Mouse (Mus musculus) stomach, embryonic 14.5 days (tissue): ENCODE data around the gene Cotl1. TPM values are rescaled to one million over a fixed set of nuclear protein-coding genes. Genes with fewer than 3 reads are reported as not detected.

Source experiments
- ATAC-seq: fragments of 200-750 bp; cut with Nextera tagmentation; 2 replicates; pipeline ENCODE4 v1.8.0; 2017; ENCODE audit warnings: low read depth, moderate TSS enrichment; ENCODE audit not compliant: insufficient number of reproducible peaks, insufficient read depth, low FRiP score
- H3K27ac ChIP-seq: fragments of 300-500 bp; sonication (generic); 2 replicates; pipeline ENCODE4 v1.5.1; 2014; ENCODE audit warnings: mild to moderate bottlenecking, low read length, moderate library complexity, mixed read lengths
- H3K27me3 ChIP-seq: fragments of 300-500 bp; sonication (generic); 2 replicates; pipeline ENCODE4 v1.6.1; 2014; ENCODE audit warnings: low read length, control low read depth, mixed read lengths; ENCODE audit not compliant: control insufficient read depth, insufficient read depth
- H3K36me3 ChIP-seq: fragments of 300-500 bp; sonication (generic); 2 replicates; pipeline ENCODE4 v1.6.1; 2014; ENCODE audit warnings: mild to moderate bottlenecking, control low read depth, low read length, moderate library complexity, mixed read lengths; ENCODE audit not compliant: control insufficient read depth, insufficient read depth
- H3K4me1 ChIP-seq: fragments of 300-500 bp; sonication (generic); 2 replicates; pipeline ENCODE4 v1.6.1; 2014; ENCODE audit warnings: low read length, control low read depth, mixed read lengths; ENCODE audit not compliant: control insufficient read depth, insufficient read depth
- H3K4me2 ChIP-seq: fragments of 300-500 bp; sonication (generic); replicated peaks from 2 replicates; pipeline ENCODE4 v1.6.1; 2014; ENCODE audit warnings: low read depth, low read length, control low read depth
- H3K4me3 ChIP-seq: fragments of 300-500 bp; sonication (generic); 2 replicates; pipeline ENCODE4 v1.5.1; 2014; ENCODE audit warnings: low read depth, low read length, control low read depth
- H3K9ac ChIP-seq: fragments of 300-500 bp; sonication (generic); replicated peaks from 2 replicates; pipeline ENCODE4 v1.6.1; 2014; ENCODE audit warnings: low read depth, mild to moderate bottlenecking, control low read depth, low read length, moderate library complexity, mixed read lengths
- H3K9me3 ChIP-seq: fragments of 300-500 bp; sonication (generic); 2 replicates; pipeline ENCODE4 v1.6.1; 2016; ENCODE audit warnings: low read depth, low read length, control low read depth; ENCODE audit not compliant: control insufficient read depth
- WGBS: fragments of 180-500 bp; shearing (Covaris S2); extraction: QIAGEN DNeasy Blood & Tissue Kit; methylation state at CpG from one replicate; pipeline ENCODE4 v1.1.7; 2014; 5-methylcytosine and 5-hydroxymethylcytosine counted together
- polyA plus RNA-seq: library from polyadenylated mRNA; unstranded; fragments of >200 nt; fragmentation: Nextera tagmentation; extraction: Ambion mirVana; gene quantifications from 2 replicates; pipeline ENCODE4 v1.2.1, GENCODE M21; 2014

The Cotl1 gene
- polyA plus RNA-seq, 1 experiment from 2014 or later: 340 TPM

DNA sequence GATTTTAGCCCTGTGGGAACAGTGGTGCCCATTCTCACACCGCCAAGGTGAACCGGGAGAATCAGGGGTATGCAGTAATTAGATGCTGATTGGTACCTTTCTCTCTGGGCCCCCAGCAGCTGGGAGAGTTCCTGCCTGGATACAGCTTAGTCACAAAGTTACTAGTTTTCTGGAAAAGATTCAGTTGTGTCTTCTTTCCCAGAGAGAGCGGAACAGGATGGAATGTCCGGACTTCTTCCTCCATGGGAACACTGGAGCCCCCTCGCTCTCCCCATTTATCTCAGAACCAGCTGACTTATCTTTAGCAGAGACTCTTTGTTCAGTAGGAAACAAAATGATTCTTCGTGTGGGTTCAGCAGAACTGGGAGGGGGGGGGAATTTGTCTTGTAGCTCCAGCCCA, 22.4 kb upstream of the Cotl1 start:
- ATAC-seq: no peak
- H3K4me2 ChIP-seq: peak overlapping the region; percentile 94
- H3K27me3 ChIP-seq: no peaks in the 10 kb centered on the region
- peak overlapping the region; percentile 78 for H3K4me3 ChIP-seq
- H3K4me1 ChIP-seq: peaks cover 9% of the 10 kb centered on the region; the same call in 1 of the 2 replicates
- H3K27ac ChIP-seq: peak overlapping the region; percentile 63
- H3K9ac ChIP-seq: peak overlapping the region; percentile 74
- H3K36me3 ChIP-seq: no peaks in the 10 kb centered on the region
- no peaks in the 10 kb centered on the region for H3K9me3 ChIP-seq
- 9% methylated on average over 6 of the region's 6 CpGs for WGBS

DNA sequence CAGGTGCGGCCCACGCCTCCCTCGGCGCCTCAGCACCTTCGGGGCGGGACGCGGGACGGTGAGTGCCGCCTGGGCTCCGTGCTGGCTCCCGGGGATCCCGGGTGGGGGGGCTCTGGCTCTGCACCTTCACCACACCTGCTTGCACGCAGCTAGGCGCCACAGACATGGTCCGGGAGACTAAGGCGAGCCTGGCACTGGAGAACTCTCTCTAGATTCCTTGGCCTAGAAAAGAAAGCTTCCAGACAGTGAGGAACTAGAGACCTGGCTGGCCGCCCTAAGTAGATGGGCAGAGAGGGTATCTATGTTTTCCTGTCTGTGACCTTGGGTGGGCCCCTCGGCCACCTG, 22.0 kb upstream of the Cotl1 start:
- no peaks in the 10 kb centered on the region for H3K27me3 ChIP-seq
- ATAC-seq: peak; percentile 66; the same call in 1 of the 2 replicates
- H3K27ac ChIP-seq: peak overlapping the region; percentile 63
- no peaks in the 10 kb centered on the region for H3K9me3 ChIP-seq
- peak overlapping the region; percentile 74 for H3K9ac ChIP-seq
- WGBS: under 1% methylated on average over 17 of the region's 19 CpGs
- H3K36me3 ChIP-seq: no peaks in the 10 kb centered on the region
- H3K4me3 ChIP-seq: peak overlapping the region; percentile 78
- peaks cover 9% of the 10 kb centered on the region; the same call in 1 of the 2 replicates for H3K4me1 ChIP-seq
- H3K4me2 ChIP-seq: peak overlapping the region; percentile 94

DNA sequence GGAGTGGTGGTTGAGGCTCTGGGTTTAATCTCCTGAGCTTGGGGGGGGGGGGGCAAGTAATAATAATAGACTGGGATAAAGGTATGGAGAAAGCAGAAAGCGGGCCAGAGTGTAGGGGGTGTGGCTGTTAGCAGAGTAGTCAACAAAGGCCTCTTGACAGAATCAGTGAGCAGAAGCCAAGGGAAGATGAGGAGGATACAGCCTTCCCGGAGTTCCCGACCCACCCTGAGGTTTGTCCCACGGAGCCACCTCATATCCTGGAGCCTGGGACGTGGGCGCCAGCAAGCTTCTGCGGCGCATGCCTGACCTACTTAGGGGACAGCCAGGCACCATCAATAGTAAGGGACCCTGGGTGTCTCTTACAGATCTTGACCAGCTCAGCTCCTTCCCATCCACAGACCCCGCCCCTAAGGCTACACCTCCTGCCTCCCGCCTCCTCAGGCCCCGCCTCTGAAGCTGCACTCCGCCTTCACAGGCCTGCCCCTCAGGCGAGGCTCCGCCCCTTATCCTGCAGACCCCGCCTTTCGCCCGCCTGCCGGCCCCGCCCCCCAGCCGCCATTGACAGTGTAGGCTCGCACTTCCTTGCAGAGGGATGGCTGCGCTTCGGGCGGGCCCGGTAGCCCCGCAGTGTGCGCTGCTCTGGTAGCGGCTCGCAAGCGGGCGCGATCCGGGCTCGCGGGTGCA, 21.5 kb upstream of the Cotl1 start, which contains the start of gene Klhl36:
Klhl36 (plus strand) TSS at position 561 of the 684 bp plus-strand sequence.
- Histone ChIP-seq H3K9me3 (no peaks in the 10 kb centered on the region), H3K9ac (peak within 1 kb of the TSS; percentile 74), H3K36me3 (no peaks in the 10 kb centered on the region), H3K4me2 (peak within 1 kb of the TSS; percentile 94), H3K4me1 (peaks cover 9% of the 10 kb centered on the region; the same call in 1 of the 2 replicates), H3K27me3 (no peaks in the 10 kb centered on the region), H3K4me3 (peak within 1 kb of the TSS; percentile 78), H3K27ac (peak within 1 kb of the TSS; percentile 63)
- under 1% methylated on average over 35 of the region's 35 CpGs for WGBS
- peak; percentile 99 for ATAC-seq

DNA sequence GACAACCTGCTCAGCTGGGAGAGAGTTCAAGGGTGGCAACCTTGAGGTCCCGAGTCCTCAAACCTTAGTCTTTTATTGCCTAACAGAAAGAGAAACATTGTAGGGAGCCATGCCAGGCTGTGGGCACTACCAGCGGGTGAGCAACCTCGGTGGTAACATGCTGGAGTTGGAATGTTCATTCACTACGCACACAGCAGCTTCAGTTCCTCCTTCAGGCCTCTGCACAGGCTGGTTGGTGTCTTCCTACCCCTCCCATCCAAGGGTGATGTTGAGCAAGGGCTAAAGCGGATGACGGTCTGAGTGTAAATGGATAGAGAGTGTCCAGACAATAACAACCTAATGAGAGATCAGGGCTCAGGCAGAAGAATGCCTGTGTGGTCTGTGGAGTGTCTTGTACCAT, 17.4 kb upstream of the Cotl1 start:
- Histone ChIP-seq H3K4me1 (peaks cover under 1% of the 10 kb centered on the region; the same call in 1 of the 2 replicates), H3K4me2 (no peak overlapping the region), H3K9me3 (no peaks in the 10 kb centered on the region), H3K27me3 (no peaks in the 10 kb centered on the region), H3K9ac (no peak overlapping the region), H3K27ac (no peak overlapping the region), H3K36me3 (no peaks in the 10 kb centered on the region), H3K4me3 (no peak overlapping the region)
- WGBS: 67% methylated on average over 6 of the region's 6 CpGs
- ATAC-seq: no peak

DNA sequence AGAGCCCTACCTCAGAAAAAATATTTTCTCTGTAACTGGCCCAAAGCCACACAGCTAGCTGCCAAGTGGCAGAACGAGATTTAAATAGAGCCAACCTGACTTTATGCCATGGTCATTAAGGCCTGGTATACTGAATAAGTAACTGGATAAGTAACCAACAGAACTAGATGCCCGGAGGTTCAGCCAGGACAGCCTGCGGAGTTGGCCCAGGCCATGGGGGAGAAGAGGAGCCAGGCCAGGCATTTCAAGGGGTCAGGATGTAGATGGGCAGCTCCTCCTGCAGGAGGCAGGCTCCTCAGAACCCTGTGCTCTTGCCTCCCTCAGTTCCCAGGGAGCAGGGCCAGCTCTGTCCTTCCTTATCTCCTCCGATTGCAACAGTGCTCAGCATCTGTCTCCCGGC, 15.3 kb upstream of the Cotl1 start:
- Histone ChIP-seq H3K36me3 (no peaks in the 10 kb centered on the region), H3K27ac (no peak overlapping the region), H3K4me1 (no peaks in the 10 kb centered on the region), H3K4me3 (no peak overlapping the region), H3K27me3 (no peaks in the 10 kb centered on the region), H3K4me2 (no peak overlapping the region), H3K9ac (no peak overlapping the region), H3K9me3 (no peaks in the 10 kb centered on the region)
- WGBS: 78% methylated on average over 5 of the region's 5 CpGs
- no peak for ATAC-seq

DNA sequence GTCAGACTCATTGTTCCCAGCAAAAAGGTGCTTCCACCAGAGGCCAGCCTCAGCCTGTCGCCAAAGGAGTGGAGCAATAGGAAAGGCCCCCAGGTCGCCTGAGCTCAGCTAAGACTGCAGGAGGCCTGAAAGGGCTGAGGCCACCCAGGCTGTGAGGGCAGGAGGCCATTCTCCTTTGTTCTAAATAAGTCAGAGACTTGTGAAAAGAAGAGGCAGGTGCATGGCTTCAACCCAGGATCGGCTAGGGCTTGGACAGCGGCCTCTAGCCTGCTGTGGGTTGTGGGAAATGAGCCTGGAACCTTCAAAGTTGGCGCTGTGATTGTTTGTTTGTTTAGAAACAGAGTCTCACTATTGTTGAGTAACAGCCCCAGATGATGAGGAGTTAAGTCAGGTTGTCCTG, 13.7 kb upstream of the Cotl1 start:
- Histone ChIP-seq H3K27me3 (no peaks in the 10 kb centered on the region), H3K4me2 (no peak overlapping the region), H3K9me3 (no peaks in the 10 kb centered on the region), H3K9ac (no peak overlapping the region), H3K4me3 (no peak overlapping the region), H3K27ac (no peak overlapping the region), H3K36me3 (no peaks in the 10 kb centered on the region), H3K4me1 (no peaks in the 10 kb centered on the region)
- 49% methylated on average over 5 of the region's 5 CpGs for whole genome bisulfite sequencing
- no peak for ATAC-seq

DNA sequence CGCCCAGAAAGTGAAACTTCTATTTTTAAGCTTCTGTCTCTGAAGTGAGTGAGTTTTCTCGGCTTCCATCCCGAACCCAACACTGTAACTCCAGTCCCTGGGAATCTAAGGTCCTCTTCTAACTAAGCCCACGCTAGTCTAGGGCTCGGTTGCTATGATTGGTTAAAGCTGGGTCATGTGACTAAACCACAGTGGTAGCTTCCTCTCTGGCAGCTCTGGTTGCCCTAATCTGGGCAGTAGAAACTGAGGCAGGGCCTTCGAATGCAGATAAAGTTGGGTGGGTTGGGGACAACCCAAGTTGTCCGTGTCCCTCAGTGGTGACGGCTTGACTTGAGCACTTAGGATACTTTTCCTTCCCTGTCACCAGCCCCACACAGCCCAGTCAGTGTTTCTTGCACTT, 13.2 kb upstream of the Cotl1 start:
- no peaks in the 10 kb centered on the region for H3K4me1 ChIP-seq
- no peak overlapping the region for H3K27ac ChIP-seq
- H3K9ac ChIP-seq: no peak overlapping the region
- no peaks in the 10 kb centered on the region for H3K9me3 ChIP-seq
- H3K27me3 ChIP-seq: no peaks in the 10 kb centered on the region
- H3K36me3 ChIP-seq: no peaks in the 10 kb centered on the region
- no peak overlapping the region for H3K4me3 ChIP-seq
- WGBS: 71% methylated on average over 8 of the region's 8 CpGs
- no peak overlapping the region for H3K4me2 ChIP-seq
- no peak for ATAC-seq

DNA sequence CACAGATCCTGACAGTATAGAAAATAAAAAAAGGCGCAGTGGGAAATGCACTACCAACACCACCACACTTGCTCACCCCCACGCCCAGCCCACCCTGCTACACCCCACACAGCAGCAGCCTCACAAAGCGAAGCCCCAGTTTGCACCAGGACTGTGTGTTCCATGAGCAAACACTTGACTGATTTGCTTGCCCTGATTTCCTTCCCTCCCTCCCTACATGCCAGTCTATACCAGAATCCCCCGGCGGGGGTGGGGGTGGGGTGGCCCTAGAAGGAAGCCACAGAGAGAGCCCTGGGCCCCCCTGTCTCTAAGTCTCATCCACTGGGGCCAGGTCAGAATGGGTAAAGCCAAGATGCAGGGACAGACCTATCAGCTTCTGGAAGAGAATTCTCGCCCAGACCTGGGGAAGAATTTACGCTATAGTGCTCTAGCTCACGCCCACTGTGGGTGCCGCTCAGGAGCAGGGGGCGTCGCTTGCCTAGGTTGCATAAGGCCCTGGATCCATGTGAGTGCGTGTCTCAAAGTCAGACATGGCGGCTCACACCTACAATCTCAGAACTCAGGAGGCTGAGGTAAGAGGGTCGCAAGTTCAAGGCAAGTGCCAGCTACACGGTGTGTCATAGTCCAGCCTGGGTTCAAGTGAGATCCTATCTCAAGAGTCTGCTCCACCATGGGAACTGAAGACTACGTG, 7.0 kb upstream of the Cotl1 start:
- no peak overlapping the region for H3K27ac ChIP-seq
- H3K27me3 ChIP-seq: no peaks in the 10 kb centered on the region
- H3K4me1 ChIP-seq: no peaks in the 10 kb centered on the region
- peak; percentile 15; the same call in 1 of the 2 replicates for ATAC-seq
- no peak overlapping the region for H3K4me3 ChIP-seq
- no peaks in the 10 kb centered on the region for H3K9me3 ChIP-seq
- WGBS: 80% methylated on average over 16 of the region's 16 CpGs
- H3K9ac ChIP-seq: no peak overlapping the region
- no peak overlapping the region for H3K4me2 ChIP-seq
- no peaks in the 10 kb centered on the region for H3K36me3 ChIP-seq
